Mouse (Mus musculus) kidney, adult 18-20 months (tissue): ENCODE measurements around the gene Slc30a10.

Source experiments
- DNase-seq: peaks from one replicate; pipeline ENCODE4 v3.0.0; 2021

Gene Slc30a10

DNA sequence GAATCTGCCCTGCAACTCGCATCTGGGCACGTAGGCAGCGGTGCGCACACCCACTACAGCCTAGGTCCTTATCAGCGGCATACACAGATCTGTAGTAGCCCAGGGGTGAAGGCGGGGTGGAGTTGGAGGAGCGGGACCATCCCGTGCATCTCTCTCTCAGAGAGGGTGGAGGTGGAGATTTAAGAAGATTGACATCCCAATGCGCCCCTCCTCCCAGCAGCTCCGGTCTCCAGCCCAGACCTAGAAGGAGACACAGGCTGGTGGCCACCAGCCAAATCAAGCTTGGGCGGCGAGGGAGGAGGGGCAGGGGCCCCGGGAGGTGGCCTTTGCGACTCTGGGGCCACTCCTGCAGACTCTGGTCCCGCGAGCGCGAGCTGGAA lies at the start of gene Slc30a10:
TSS of gene Slc30a10 (plus strand) at position 274 of the 380 bp plus-strand sequence.
- no peak for DNase-seq

DNA sequence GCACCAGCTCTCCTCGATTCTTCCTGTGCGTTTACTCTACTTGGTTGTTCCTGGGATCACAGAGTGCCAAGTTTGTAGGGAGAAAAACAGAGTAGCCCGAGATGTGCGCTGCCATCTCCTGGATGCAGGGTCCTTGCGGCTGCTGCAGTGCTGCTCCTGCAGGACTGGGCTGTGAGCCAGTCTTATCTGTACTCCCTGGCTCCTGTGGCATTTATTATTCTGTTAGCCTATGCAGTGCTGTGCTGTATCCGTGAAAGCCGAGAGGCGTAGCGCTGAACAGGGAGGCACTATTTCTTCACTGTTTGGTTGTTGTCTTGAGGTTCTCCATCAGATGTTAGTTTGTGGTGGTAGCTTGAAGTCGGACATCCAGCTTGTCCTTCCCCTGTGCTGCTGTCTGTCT lies 48.7 kb upstream of the Slc30a10 start:
- no peak for DNase-seq

DNA sequence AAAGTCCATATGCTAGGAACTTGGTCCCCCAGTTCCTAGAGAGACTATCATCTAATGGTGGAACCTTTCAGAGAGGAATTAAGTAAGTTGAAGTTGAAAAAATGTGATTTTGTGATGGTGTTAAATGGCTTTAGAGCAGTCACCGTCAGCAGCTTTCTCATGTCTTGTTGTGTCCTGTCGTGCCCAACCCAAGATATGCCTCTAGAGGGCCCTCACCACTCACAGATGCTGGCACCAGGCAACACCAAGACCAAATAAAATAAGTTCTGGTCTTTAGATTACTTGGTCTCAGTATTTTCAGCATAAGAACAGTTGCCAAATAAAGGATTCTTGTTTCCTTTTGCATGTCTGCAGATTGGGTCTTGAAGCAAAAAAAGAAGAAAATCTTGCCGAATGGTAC lies 44.8 kb upstream of the Slc30a10 start:
- no peak for DNase-seq

DNA sequence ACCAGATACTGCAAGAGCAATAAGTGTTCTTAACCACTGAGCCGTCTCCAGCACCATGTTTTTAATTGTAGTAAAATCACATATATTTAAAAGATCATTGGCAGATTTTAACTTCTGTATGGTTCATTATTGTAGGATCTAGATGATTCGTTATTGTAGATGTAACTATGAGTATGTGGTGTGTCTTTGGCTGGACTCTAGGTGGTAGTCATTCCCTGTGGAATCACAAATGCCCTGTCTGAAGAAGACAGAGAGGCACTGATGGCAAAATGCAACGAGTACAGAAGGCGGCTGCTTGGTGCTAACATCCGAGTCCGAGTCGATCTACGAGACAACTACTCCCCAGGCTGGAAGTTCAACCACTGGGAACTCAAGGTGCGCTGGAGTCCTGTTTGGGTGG lies 36.6 kb upstream of the Slc30a10 start:
- DNase-seq, result no peak

DNA sequence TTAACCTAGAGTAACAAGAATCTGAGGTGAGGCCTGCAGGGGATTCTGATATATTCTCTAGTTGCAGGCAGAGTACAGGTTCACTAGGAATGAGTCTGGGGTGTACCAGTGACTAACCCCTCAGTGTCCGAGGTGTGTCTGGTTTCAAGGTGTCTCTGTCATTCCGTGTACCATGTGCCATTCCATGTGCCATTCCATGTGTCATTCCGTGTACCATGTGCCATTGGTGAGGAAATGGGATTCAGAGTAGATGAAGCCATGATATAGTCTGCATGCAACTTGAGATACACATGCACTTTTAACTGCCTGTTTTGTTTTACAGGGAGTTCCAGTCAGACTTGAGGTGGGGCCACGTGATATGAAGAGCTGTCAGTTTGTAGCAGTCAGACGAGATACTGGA lies 34.8 kb upstream of the Slc30a10 start:
- no peak for DNase-seq

DNA sequence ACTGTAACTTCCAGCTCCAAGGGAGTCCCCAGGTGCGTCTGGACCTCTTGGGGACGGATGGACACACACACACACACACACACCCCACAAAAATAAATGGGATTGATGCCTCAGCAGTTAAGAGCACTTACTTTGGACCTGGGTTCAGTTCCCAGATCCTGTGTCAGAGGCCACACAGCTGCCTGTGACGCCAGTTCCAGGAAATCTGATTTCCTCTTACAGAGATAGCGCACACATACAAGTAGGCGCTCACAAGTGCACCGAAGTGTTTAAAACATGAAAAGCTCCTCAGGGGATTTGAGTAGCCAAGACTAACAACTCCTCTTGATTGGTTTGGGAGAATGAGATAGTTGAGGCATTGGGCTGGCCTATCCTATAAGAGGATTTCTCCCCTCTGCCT lies 33.9 kb upstream of the Slc30a10 start:
- no peak for DNase-seq

DNA sequence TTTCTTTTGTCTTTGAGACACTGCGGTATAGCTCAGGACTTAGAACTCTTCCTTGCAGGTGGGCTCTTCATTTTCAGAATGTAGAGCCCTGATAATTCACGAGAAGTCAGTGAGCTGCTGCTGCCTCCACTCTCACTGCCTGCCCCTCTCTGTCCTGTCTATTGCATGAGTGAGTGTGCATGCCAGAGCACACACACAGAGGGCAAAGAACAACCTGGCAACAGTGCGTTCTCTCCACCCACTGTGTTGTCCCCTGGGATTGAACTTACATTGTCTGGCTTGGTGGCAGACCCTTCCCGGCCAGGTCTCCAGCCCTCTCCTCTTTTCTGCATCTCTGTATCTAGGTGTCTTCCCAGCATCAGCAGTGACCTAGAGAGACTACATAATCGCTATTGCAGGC lies 28.1 kb upstream of the Slc30a10 start:
- DNase-seq, result no peak

DNA sequence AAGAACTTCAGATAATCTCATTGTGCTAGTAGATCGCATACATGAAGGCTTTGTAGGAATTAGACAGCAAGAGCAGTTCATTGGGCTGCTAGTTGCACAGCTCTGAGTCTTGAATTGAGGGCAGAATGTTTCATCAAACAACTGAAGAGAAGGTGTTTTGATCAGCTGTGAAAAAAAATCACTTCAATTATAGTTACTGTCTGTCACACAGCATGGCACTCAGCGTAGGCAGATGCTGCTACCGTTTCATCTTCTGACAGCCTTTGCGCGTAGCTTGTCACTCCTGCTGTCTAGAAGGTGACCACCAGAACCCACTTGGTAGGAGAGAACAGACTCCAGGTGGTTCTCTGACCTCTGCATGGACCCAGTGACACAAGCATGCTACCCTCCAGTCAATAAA lies 24.2 kb upstream of the Slc30a10 start:
- DNase-seq, result no peak

DNA sequence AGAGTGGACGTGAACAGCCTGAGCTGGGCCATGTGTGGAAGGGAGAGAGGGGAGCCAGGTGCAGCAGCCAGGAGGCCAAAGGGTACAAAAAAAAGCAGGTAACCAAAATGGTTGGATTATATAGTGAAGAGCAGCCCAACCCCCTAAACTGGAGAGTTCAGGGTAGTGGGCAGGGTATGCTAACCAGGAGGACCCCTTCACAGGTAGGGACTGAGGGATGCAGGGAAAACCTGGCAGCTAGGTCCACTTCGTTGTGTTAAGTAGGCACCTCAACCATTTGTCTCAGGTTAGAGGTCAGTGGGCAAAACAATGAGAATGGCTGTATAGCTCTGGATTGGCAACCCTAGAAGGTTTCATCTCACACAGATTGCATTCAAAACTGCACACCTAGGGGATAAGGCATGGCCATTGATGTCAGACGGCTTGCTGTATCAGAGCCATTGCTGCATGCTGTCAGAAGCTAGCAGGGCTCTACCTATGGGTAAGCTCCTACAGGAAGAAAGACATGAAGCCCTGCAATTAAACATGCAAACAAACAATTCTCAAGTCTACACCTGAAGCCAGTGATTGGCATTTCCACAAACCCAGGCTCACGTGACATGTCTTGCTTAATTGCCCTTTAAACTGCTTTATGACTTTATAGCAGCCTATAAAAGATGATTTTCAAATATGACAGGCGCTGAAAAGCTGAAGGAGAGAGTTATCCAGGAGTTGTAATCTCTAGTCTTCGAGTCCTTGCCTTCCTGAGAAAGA lies 23.2 kb upstream of the Slc30a10 start:
- DNase-seq, result no peak

DNA sequence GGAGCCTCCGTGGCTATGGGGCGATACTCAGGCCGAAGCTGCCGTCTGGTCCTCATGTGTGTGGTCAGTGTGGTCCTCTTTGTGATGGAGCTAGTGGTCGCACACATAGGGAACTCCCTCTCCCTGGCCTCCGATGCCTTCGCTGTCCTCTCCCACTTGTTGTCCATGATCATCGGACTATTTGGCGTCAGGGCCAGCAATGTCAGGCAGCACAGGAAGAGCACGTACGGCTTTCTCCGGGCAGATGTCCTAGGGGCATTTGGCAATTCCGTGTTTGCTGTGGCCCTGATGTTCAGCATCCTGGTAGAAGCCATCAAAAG lies 22.7 kb upstream of the Slc30a10 start:
- DNase-seq, result no peak

DNA sequence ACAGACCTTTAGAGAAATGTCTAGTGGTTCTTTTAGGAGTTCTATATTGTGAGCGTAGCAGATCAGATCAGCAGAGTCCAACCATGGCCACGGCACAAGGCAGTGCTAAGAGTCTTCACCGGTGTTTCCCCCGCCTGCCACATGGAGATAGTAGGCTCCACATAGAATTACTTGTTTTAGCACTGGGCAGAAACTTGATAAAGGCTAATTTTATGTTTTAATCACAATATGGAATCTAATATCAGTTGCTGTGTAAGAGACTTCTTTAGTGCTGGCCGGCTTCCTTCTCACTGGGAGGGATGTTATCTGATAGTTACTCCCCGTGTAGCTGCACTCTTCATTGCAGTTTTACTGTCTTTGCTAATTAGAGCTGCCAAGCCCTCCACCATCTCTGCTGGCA lies 21.5 kb upstream of the Slc30a10 start:
- DNase-seq, result no peak

DNA sequence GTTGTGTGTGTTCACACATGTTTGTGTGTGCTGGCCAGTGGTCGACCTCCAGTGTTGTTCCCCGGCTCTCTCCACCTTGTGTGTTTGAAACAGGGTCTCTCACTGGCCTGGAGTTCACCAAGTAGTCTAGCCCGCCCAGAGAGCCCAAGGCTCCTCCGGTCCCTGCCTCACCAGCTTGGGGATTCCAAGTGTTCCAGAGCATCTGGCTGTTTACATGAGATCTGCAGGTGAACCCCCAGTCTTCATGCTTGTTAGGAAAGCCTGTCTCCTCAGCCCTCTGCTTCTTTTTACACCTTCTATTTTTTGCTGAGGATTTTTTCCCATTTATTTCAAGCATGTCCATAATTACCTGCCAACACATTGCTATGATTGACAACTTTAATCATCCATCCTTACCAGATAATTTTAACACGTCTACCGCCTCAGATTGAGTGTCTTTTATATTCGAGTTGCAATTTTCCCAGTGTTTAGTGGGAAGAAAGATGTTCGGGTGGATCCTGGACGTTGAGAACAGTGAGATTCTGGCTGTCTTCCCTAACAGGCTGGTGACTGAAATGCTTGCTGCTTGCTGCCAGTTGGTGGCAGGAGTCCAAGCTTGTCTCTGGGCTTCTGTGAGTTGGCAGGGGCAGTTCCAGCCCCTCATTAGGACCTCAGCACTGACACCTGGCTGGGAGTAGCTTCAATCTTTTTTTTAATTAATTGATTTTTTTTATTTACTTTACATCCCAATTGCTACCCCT lies 15.6 kb upstream of the Slc30a10 start:
- no peak for DNase-seq

DNA sequence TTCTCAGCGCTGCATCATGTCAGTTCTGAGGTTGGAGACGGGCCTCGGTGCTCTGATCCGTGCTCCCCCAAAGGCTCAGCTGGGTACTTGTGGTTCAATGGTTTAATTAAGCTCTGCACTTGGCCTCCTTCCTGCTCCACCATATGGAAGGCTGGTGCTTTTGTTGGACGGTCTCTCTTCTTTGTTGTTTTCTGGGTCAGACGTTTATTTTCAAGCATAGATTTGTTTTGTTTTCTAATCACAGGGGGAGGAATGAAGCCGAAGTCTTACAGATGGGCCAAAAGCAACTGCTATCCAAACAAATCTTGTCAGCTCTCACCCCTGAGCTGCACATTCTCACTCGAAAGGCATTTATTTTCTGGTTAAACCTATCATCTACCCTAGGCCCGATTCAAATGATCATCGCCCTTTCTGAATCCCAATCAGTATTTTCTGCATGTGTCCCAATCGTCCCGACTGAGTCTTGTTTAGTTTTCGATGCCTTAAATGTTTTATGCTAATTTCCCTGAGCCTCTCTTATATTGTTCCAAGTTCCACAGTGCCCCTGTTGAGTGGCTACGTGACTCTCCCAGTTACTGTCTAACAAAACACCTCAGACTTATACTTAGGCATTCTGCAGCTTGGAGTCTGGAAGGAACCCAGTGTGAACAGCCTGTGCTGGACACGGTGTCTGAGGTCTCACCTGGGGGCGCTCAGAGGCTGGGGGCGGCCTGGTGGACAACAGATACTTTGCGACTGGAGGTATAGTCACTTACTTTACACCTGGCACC lies 12.8 kb upstream of the Slc30a10 start:
- no peak for DNase-seq

DNA sequence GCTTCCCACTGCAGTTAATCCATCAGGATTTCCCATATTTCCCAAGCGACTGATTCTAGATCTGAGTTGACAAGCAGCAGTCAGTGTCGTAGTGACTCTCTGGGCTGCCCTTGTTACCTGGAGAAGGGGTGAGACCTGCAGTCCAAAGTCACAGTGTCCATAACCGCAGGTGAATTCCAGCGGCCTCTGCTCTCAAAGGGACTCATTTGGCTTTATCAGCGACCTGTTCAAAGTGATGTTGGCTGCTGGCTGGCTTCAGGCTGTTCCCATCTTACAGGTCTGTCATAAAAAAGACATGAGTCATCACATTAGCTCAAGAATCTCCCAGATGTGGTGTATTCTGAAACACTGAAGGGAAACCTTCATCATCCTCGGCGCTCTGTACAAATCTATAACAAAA lies 5.7 kb upstream of the Slc30a10 start:
- no peak for DNase-seq

DNA sequence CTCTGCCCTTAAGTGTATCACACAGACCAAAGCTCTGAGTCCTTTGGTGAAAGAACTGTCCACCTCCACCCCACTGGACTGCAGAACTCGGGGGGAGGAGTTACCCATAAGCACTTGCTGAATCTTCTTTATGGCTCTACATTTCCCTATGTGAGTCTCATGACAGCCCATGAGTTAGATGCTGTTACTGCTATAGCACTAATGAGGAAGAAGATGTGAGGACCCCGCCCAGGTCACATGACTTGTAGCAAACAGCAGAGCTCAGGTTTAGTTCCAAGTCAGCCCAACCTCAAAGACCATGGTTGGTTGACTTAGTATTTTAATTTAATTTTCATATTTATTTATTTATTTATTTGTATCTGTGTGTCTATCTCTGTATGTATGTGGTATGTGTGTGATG lies 4.9 kb upstream of the Slc30a10 start:
- no peak for DNase-seq

DNA sequence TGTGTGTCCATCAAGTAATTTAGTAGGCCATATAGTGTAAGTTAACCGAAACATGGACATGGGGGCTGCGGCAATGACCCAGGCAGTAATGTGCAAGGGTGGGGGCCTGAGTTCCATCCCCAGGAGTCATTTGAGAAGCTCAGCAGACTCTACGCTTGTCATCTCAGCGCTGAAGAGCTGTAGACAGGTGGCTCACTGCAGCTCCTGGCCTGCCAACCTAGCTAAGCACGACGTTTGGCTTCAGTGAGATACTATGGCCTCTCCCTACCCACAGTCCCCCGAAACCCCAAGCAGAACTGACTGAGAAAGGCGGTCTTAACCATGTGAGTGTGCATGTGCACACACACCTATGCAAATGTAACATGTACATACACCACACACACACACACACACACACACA lies 3.6 kb upstream of the Slc30a10 start:
- no peak for DNase-seq

DNA sequence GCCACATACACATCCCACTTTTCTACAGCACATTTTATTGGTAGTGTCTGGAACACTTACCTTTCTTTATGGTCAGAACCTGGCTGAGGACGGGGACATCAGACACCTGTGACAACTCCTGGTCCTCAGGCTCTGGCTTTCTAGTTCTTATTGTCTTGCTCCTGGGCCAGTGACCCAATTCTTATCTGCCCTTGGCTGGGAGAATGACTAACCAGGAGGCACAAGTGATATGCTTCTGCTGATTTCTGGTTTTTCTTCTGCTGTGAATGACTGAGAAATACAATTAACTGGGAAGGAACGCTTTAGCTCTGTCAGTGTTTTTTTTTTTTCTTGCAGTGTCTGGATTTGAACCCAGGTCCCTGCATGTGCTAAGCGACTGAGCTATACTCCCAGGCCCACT lies 3.2 kb upstream of the Slc30a10 start:
- DNase-seq, result no peak

DNA sequence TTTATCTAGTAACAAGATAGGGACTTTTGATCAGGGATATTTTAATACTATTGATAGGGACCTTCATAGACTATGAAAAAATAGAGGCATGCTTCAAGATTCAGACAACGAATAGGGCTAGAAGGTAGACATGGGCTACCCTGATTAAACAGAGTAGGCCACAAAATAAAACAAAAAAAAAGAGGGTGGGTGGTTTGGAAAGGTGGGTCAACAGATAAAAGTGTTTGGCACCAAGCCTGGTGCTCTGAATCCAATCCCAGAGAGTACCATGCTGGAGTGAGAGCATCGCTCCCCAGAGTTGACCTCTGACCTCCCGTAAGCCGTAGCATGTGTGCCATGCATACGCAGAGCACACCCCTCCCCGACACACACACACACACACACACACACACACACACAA lies 2.2 kb upstream of the Slc30a10 start:
- no peak for DNase-seq

DNA sequence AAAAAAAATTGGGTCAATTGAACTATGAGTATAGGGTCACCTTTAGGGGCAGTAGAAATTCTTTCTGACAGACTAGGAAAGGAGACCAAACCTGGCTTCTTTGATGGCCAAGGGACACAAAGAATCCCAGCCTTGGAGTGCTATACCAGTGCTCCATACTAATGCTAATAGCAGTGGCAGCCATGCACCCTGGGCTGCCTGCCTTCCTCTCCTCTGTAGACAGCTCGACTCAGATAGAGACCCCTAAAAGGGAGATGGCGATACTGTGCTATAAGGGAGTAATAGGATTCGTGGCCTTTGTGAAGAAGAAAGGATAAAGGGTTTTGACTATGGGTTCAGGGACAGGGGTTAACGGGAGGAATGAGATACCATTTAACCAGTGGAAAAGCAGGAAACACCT lies 504 bp upstream of the Slc30a10 start:
- no peak for DNase-seq

DNA sequence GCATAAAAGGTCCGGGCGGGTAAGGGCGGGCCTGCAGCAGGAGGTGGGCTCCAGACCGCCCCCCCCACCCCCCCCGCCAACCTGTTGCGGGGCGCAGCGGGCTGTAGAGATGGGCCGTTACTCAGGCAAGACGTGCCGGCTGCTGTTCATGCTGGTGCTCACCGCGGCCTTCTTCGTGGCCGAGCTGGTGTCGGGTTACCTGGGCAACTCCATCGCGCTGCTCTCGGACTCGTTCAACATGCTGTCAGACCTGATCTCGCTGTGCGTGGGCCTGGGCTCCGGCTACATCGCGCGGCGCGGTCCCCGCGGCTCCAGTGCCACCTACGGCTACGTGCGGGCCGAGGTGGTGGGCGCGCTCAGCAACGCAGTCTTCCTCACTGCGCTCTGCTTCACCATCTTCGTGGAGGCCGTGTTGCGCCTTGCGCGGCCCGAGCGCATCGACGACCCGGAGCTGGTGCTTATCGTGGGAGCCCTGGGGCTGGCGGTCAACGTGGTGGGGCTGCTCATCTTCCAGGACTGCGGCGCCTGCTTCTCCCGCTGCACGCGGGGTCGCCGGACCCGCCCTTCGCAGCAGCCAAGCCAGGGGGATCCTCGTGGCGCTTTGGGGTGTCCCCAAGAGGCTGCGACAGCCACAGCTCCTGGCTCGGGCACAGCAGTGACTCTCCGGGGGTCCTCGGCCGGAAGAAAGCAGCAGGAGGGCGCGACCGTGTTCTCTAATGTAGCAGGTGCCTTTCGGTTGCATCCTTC lies 480 bp downstream of the Slc30a10 start:
- DNase-seq, result no peak

DNA sequence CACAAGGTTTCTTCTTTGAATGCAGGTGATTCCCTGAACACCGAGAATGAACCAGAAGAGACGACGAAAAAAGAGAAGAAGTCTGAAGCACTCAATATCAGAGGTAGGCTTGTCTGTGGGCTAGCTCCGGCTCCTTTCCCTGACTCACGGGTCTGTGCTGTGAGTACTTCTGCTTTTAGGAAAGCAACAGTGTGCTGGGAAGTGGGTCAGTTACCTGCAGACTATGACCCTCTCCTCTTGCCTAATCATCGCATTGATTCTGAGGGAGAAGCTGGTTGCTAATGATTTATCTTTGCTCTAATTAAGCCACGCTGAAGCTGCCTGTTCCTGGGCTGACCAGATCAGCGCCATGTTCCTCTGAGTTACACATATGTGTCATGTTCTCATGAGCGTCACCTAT lies 1.7 kb downstream of the Slc30a10 start:
- DNase-seq, result no peak

DNA sequence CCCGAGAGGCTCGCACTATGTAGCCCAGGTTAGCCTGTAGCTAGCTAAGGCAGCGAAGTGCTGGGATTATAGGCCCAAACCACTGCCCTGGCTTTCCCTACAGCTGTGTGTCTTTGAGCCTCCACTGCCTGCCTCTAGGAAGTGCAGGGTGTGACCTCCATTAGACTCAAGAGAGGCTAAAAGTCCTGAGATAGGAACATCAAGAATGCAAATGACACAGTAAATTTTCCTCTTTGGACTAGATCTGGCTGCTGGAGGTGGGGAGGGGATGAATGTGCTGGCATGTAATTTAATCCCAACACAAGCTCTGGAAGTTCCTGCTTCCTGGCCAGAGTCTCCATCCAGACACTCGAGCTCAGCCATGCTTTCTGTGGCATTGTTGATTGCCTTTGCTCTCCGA lies 5.4 kb downstream of the Slc30a10 start:
- DNase-seq, result no peak

DNA sequence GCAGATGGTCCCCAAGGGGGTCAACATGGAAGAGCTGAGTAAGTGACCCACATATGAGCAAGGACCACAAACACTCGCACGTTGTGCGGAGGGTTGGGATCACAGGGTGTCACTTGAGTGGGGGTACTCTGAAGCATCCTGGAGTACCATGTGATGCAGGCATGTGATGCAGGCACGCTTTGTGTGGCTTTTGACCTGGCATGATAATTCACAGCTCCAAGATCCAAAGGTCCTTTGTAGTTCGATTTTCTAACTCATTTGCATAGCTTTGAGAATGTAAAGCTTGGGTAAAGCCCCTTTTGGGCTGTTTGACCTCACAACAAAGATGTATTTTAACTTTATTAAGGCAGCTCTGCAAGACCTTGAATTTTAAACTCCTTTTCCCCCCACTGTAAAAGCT lies 8.2 kb downstream of the Slc30a10 start:
- no peak for DNase-seq
